14 mouse cellular contexts compared by ENCODE assay signal in genomic region chr8:18406446-18406845, GRCm38 (mm10).
A peak's percentile ranks its signal among the peaks of the same experiment; 100 is the strongest.
DNase-seq lines count a peak whose midpoint lies in the region; ATAC-seq lines count a peak whose summit lies in the region.
"Had no signal": no experiment of that assay in that cellular context is flagged by ENCODE, and none has a peak within 500 bp of the region (broad histone marks: within the 10 kb centered on the region; RNA-seq: fewer than 3 reads in every experiment).

No protein-coding gene starts in this region.

- peak; percentile 32 for DNase-seq in heart, postnatal 4 days
- no peak for DNase-seq in heart, adult 9 months (ENCODE audit: low spot score in 2 of 2)
- DNase-seq in ovary, postnatal 14 days (ENCODE audit: low spot score) = peak; percentile 2
- no peak for DNase-seq in ovary, adult 18-20 months (ENCODE audit: low spot score)
- peak; percentile 57 for DNase-seq in embryo, embryonic 11 days
- DNase-seq in testis, postnatal 10 days (ENCODE audit: low spot score) = no peak
- DNase-seq: adrenal gland, adult 8-10 months; cerebellum, adult 2 months; heart, postnatal 36 days; layer of hippocampus, adult 9-11 months; thymus, postnatal 25 days had no signal

- no peak for ATAC-seq in cerebellum, adult (ENCODE audit: insufficient number of reproducible peaks, low FRiP score, low TSS enrichment)
- ATAC-seq: intestine, postnatal 0 days; midbrain, embryonic 13.5 days had no signal

Comparison
In these comparisons a context has a peak if more than half of its experiments do, and no peak if none do; other contexts are left out.
1. DNase-seq: peak in heart, postnatal 4 days (single experiment), ovary, postnatal 14 days (single experiment) and embryo, embryonic 11 days (single experiment); none in heart, adult 9 months (0 of 2), ovary, adult 18-20 months (single experiment) and testis, postnatal 10 days (single experiment).